Mouse (Mus musculus) brain, embryonic 14.5 days (tissue): ENCODE measurements at regions not wholly inside any gene's neighbourhood (a gene's known extent, or its start where the extent isn't known, plus 50 kb on each side); places are given as distances from the start of the nearest gene placed in this dataset.

ENCODE experiments used
- CTCF ChIP-seq: fragments of 200-500 bp; IDR thresholded peaks from 2 replicates; pipeline ENCODE4 v1.5.1; 2012; ENCODE audit warnings: inconsistent platforms, mild to moderate bottlenecking, moderate library complexity, borderline replicate concordance; ENCODE audit not compliant: insufficient read depth, insufficient read length; ENCODE audit errors: extremely low read depth
- POLR2A ChIP-seq: fragments of 200-500 bp; IDR thresholded peaks from 2 replicates; pipeline ENCODE4 v1.6.1; 2012; ENCODE audit warnings: mild to moderate bottlenecking, inconsistent platforms, borderline replicate concordance; ENCODE audit not compliant: poor library complexity, insufficient read depth, insufficient read length, severe bottlenecking; ENCODE audit errors: extremely low read depth

DNA sequence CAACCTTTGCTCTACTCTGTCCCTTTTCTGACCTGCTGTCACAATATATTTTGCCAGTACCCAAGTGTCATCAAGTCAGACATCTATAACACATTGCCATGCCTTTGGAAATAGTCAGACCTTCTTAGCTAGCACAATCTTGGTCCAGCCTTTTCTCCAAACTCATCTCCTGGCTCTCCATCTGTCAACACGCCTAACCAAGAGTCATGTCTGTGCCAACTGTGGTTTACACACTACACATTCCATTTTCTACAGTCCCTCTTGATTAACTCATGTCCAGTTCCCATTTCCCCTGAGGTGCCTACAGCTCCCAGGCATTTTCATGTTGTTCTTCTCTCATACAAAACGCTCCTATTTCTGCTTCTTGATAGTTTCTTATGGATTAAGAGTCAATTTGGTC is 258.0 kb upstream of the Slit2 start:
- TF ChIP-seq POLR2A (no peak), CTCF (no peak)
